Mouse (Mus musculus) frontal cortex, postnatal 36 days (tissue): ENCODE measurements around the gene Ankrd36.
A peak's percentile ranks its signal among the peaks of the same experiment; 100 is the strongest.
"Not testable (repeated sequence)": the region's sequence is repeated elsewhere in the genome, so short reads cannot be mapped to it uniquely, and the experiment has no call there.

ENCODE experiments used
- DNase-seq, 2 experiments: peaks; one replicate each; pipeline ENCODE4 v3.0.0; 2022; ENCODE audit warnings: low spot score in 2 of 2

The Ankrd36 gene

DNA sequence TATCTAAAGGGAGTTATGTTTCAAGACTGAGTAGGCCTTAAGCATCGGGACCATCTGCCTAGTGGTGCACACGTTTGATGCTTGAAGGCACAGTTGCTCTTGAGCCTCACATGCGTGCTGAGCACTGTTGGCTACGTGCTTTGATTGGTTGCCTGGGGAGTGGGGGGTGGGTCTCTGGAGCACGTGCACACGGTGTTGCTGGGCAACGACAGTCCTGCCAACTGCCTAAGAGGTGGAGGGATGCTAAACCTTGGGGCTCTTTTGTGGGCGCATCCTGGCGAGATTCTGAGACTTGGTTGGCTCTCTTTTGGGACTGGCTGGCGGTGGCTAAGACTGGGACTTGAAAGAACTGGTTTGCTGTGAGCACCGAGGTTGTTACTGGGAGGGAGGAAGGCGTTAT is at the start of gene Ankrd36:
Gene Ankrd36, plus strand, starts transcription at position 211 of the 400 bp plus-strand sequence.
- DNase-seq = no peak

DNA sequence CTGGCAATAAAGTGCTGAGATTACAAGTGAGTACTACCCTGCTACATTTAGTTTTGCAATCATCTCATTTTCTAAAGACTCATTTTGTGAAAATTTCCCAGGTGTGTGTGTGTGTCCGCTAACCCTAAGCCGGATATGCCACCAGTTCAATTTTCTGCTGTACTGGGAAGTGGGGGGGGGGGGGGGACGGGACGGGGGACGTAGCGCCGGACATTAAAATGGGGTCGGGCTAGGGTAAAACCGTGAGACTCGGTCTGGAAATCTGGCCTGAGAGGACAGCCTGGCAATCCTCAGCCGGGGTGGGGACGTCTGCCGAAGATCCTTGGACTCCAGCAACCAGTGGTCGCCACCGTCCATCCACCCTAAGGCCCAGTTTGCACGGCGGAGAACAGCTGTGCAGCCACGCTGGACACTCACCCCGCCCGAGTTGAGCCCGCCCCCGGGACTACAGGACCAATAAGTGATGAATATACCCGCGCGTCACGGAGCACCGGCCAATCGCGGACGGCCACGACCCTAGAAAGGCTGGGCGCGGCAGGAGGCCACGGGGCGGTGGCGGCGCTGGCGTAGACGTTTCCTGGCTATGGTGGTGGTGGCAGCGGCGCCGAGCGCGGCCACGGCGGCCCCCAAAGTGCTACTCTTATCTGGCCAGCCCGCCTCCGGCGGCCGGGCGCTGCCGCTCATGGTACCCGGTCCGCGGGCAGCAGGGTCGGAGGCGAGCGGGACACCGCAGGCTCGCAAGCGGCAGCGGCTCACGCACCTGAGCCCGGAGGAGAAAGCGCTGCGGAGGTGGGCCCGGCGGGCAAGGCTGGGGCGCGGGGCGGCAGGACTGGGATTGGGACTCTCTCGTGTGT is 48.8 kb upstream of the Ankrd36 start, which contains the start of gene Xbp1:
Gene Xbp1, plus strand, starts transcription at position 248 of the 854 bp plus-strand sequence.
- DNase-seq = peak; percentile 97 to 99

DNA sequence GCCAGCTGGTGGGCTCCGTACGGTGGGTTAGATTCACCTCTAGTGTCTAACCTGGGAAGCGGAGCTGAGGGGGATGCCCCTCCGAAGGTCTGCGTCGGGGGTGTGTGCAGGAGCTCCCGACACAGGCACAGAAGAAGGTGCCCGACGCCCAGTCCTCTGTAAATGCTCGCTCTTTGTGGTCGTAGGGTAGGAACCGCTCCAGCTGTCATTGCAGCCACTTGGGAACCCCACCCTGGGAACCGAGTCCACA is 48.3 kb upstream of the Ankrd36 start:
- DNase-seq = no peak

DNA sequence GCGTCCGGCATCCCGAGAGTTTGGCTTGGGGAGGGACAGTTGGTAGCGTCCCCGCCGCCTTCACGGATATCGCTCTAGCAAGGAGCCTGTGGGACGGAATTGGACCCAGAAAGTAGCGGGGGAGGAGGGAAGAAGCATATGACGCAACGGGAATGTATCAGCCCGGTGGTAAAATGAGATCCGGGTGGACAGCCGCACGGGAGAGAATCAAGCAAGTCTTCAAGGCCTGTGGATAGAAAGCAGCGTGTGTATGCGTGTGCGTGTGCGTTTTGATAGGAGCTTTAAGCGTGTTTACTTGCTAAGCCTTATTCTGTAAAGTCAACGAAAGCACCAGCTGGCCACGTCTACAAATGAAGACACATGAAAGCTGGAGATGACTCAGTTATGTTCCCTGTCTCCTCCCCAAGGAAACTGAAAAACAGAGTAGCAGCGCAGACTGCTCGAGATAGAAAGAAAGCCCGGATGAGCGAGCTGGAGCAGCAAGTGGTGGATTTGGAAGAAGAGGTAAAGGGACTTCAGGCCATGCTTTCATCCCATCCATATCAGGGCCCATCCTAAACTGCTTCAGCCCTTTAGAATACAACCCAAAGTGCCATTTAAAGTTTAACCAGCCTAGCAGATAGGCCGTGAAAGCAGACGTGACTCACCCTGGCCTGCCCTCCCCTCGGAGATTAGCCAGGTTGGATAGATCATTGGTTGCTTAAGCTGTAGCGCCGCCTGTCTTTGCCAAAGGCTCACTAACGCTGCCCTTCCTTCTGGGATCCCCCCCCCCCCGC is 47.8 kb upstream of the Ankrd36 start:
- peak; percentile 76 to 79 for DNase-seq

DNA sequence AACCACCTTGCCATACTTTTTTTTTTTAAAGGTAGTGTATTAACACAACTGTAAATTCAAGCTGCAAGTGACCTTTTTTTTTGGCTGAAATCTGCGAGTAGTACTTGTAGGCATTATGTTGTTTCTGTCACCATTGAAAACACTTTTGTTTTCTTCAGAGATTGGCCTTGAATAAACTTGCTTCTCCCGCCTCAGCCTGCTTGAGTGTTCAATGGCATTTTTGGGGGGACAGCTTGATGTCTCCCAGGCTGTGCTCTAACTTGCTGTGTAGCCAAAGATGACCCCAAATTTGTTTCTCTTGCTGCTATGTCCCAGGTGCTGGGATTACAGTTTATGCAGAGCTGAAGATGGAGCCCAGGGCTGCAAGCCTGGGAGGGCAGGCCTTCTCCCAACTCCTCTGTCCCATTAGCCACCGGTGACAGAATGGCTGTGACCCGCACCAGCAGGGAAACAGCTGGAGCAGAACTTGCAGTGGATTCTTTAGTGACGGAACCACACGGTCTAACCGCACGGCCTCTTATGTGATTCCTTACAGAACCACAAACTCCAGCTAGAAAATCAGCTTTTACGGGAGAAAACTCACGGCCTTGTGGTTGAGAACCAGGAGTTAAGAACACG is 46.6 kb upstream of the Ankrd36 start:
- DNase-seq = no peak

DNA sequence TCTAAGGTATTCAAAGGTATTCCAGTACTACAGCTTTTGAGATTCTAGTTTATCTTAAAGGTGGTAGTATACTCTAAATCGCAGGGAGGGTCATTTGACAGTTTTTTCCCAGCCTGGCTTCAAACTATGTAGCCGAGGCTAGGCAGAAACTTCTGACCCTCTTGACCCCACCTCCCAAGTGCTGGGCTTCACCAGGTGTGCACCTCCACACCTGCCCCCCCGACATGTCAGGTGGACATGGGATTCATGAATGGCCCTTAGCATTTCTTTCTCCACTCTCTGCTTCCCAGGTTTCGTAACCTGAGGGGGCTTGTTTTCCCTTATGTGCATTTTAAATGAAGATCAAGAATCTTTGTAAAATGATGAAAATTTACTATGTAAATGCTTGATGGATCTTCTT is 44.1 kb upstream of the Ankrd36 start:
- no peak for DNase-seq

DNA sequence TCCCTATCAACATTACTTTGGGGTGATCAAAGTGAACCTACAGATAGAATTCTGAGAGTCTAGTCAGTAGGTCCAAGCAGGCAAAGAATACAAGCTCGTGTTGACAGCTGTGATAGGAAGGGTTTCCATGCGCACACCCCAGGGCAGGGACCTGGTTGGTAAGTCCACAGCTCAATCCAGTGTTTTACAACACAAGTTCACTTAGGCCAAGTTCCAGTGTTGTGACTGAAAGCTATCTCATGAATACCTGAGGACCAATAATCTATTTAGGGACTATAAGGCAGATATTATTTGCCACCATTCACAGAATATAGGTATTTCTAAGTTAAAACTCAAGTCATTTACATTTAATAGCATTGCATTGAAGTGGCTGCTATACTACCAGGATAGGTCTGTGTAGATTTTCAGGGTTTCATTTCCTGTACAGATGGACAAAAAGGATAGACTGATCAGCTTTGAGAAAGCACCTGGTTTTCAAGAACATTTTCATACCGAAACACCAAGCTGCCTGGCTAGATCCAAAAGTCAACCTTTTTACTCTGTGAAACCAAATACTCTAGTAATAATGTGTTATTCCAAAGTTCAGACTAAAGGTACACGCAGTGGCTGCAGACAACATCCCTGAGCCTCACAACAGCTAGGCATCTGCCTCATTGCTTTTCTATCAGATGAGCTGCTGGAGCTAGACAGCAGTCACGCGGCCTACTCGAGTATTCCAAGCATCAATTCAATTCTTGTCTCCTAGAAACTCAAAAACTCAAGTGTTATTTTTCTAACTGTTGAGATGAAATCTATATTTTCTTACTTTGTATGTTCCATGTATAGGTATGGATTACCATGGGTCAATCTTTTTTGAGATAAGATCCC is 42.7 kb upstream of the Ankrd36 start:
- no peak for DNase-seq

DNA sequence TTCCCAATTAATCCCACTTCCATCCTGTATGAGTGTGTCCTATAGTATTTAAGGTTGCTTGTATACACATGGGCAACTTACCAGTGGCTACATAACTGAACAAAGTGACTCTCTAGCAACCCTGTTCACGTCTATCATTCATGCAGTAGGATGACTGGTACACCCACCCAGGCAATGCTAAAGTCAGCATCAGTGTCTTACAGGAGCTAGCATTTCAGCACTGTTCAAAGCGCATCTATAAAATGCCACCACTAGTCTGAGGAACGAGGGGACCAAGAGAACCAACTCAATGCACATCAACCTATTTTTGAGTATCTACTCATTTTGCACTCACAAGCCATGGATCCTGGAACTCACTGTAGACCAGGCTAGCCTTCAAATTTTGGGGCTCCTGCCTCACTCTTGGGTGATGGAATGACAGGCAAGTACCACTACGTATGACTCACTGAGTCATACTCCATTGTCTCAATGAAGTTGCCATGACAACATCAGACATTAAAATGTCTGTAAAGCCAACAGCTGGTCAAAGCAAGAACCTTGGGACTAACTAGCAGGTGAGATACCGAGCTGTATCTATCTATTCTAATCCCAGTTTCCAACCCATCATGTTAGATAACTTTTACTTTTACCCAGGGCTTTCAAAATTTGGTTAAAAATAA is 41.5 kb upstream of the Ankrd36 start:
- DNase-seq = no peak

DNA sequence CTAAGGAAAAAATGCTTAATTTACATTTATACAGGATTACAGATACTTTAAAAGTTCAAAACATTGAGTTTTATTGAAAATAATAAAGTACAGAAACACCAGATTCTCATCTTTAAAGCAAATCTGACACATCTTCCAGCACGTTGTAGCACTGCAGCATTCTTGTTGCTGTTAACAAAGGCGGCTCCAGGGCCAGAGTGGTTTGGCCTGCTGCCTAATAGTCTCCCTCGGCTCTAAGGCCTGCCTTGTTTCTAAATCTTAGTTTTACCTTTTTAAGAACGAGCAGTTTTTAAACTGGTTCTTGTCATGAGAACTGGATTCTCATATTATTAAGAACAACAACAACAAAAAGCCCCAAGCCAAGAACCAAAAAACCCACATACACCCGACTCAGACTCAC is 40.6 kb upstream of the Ankrd36 start:
- DNase-seq = no peak

DNA sequence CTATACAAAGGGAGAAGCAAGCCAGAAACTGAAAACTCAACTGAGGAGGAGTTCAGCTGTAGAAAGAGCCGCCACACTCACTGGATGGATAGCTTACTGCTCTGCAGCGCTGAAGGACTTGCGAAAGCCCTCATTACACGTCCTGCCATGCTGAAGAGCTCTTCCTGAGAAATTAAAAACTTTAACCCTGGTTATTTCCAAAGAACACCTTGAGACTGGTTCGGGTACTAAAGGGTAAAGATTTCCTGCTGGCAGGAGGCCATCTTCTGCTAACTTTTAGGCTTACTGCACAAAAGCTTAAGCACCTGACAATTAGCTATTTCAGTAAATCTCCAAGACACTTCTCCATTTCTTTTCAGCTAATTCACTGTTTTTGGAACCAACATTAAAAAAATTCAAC is 39.3 kb upstream of the Ankrd36 start:
- DNase-seq = no peak

DNA sequence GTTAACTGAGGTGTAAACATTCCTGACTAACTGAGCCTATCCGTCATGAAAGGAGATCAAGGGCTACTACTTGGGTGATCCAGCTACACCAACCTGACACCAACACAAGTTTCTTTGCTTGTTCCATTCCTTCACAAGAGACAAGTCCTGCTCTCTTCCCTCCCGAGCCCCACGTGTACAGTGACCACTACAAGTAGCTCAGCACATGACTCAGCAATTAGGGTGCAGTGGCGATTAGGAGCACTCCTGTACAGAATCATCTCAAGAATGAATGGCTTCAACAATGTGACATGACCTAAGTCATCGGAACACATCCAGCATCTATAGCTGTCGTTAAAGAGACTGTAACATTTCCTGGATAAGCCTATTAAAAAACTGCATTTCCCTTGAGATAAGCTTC is 38.8 kb upstream of the Ankrd36 start:
- no peak for DNase-seq

DNA sequence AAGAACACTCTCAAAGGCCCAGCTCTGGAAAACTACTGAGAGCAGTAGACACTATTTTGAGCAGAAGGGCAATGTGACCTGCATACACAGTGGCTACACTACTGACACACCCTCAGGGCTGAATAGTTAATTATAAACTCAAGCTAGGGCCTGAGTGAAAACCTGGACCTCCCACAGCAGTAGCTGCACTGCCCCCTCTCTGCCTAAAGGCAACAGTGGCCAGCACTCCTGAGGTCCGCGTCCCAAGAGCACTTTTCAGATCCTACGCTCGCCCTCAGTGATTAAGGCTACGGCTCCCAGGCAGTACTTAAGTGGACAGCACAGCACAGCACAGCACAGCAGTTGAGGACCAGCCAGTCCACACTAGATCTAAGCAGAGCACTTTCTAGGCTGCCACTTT is 36.4 kb upstream of the Ankrd36 start:
- no peak for DNase-seq

DNA sequence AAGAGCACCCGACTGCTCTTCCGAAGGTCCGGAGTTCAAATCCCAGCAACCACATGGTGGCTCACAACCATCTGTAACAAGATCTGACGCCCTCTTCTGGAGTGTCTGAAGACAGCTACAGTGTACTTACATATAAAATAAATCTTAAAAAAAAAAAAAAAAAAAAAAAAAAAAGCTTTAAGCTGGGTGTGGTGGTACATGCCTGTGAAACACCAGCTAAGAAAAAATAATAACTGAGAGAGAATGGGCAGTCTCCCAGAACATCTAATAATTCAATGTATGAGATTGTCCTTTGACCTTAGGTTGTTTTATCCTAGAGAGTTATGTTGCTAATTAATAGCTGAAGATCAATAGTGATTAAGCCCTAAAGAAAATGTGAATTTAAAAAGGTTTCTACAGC is 32.0 kb upstream of the Ankrd36 start:
- not testable (repeated sequence) for DNase-seq

DNA sequence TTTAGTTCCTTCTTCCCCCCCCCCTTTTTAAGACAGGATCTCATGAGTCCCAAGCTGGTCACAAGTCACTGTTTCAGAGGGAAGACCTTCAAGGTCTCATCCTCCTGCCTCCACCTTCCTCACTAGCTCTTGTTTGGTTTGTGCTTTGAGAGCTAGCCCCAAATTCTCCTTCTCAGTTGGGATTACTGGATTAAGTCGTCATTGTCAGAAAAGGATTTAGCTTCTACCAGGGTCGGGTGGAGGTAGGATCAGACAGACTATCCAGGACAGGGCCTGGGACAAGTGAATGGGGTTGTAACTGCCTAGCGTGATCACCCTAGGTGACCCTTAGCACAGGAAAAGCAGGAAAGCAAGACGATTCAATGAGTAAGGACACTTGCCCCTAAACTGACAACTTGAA is 29.2 kb upstream of the Ankrd36 start:
- DNase-seq = no peak

DNA sequence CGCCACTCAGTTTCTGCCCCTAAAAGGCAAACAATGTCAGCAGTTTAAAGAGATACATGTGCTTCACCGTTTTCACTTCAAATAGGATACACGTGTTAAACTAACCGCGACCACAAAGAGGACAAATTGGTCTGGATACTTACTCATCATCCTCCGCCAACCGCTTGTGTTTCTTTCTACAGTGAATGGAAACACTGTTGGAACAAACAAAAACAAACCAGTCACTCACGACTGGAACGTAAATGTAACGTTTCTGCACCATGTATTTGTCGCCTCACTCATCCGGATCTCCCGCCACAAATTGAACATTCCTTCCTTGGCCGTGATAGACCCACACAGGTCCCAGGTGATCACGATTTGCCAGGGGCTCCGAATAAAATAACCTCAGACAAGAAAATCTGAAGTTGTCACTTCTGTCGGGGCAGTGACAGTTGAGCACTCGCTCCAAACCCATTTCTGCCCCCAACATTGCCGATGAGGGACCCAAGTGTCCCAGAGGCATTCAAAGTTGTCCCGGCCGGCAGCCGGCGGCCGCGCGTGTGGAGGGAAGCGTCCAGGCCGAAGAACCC is 28.2 kb upstream of the Ankrd36 start:
- DNase-seq = no peak

DNA sequence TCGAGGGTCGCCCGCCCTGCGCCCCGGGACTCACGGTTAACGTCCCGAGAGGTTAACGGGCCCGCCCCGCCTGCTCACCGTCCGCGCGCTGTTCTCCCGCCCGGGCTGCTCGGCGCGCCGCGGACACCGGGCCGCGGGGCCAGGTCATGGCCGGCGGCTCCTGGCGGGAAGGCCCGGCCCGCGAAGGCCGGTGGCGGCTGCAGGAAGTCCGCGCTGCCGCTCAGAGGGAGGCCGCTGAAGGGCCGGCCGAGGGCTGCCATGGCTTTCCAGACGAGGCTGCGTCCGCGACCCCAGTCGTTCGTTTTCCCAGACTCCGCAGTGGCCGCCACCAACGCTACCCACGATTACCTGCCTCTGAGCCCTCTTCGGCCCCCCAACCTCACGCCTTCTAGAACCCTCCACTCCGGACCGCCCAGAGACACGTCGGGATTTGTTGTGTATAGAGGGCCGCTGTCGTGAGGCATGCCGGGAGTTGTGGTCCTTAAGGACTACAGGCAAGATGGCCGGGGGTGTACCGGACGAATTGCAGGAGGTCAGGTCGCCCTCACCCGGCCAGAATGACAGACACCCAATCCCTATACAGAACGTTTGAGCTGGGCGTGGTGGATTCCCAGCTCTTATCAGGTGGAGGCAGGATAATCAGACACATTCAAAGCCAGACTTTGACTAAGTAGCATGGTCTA is 27.5 kb upstream of the Ankrd36 start, which contains the start of gene Ccdc117:
Gene Ccdc117, minus strand, starts transcription at position 389 of the 683 bp plus-strand sequence.
- peak; percentile 84 to 89 for DNase-seq

DNA sequence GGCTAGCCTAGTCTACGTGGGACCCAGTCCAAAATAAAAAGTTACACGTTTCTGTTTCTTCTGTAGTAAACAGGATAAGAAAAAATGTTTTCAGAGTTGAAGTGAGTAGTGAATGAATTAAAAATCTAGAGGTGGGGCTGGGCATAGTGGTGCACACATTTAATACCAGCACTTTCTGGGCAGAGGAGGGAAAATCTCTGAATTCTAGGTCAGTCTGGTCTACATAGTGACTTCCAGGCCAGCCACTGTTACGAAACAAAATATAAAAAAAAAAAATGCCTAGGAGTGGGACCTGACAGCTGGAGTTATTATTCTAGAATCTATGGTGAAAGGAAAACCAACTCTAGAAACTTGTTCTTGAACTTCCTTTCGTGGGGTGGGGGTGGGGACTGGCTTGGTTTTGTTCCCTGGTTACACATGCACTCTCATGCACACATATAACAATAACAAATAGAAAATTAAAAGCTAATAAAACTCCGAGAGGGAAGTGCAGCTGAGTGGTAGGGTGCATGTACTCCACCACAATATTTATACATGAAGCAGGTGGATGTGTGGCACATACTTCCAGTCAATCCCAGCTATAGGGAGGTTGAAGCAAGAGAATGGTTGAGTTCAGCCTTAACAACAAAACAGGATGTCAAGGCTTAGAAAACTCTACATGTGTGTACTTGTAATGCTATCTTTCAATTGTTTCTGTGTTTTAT is 26.9 kb upstream of the Ankrd36 start:
- DNase-seq = no peak

DNA sequence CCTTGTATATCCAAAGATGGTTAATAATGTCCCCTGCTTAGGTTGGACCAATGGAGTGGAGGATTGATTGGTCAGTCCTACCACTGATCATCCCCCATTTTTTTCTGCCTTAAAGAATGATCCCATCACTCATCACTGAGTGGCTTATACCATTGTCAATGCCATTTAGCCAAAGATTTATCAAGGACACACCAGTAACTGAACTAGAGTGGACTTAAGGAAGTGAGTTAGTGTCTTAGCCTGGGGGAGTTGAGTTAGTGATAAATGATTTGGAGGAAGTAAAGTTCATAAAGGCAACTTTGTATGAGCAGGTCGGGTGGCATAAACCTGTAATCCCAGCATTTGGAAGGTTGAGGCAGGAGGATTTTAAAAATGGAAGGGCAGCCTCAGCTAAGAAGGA is 26.2 kb upstream of the Ankrd36 start:
- DNase-seq = no peak

DNA sequence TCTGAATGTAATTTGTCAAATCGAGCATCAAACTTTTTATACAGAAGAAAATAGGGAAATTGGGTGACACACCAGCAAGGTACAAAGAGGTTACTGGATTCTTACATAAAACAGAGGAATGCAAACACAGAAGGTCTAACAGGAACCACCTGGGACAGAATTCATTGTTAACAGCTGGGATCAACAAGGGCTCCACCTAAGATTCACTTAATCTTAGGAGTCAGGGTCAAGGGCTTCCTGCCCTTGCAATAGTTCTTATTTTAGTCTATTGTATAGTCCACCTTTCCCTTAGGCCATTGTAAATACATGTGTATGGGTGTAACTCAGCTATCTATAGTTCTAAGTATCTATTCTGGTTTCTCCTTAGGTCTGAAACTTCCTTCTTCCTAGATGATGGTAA is 24.8 kb upstream of the Ankrd36 start:
- not testable (repeated sequence) for DNase-seq

DNA sequence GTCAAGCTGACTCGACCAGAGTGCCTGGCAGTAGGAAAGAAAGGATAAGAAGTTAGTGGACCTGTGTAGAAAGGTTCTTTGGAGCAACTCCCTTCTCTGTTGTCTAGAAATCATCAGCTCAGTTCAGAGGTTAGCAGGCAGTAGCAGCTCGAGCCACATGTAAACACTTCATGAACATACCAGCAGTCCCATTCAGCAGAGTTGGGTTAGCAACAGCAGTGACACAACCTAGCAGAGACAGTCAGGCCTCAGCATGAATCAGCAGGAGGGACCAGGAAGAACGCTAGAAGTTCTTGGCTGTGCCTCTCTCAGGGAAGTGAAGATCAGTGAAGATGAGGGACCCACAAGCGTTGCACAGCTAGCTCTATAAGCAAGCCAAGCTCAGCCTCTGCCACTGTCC is 24.0 kb upstream of the Ankrd36 start:
- no peak for DNase-seq
